Mouse (Mus musculus): ENCODE measurements at regions not wholly inside any gene's neighbourhood (a gene's known extent, or its start where the extent isn't known, plus 50 kb on each side); places are given as distances from the start of the nearest gene placed in this dataset.

GRCm38 (mm10) chr2:131696307-131696706, 134.2 kb upstream of the Adra1d start:
- Histone ChIP-seq H3K4me1 (ENCODE audit: control insufficient read depth, insufficient read depth, low read length) (no peaks in the 10 kb centered on the region), H3K9ac (ENCODE audit: low read depth, low read length, severe bottlenecking) (no peak overlapping the region), H3K9me3 (ENCODE audit: control insufficient read depth, low read length) (no peaks in the 10 kb centered on the region), H3K27me3 (ENCODE audit: control insufficient read depth, insufficient read depth, low read length) (no peaks in the 10 kb centered on the region), H3K27ac (replicated peaks; ENCODE audit: low read depth, low read length) (no peak overlapping the region), H3K4me2 (replicated peaks; ENCODE audit: low read depth, low read length, severe bottlenecking) (no peak overlapping the region), H3K4me3 (replicated peaks; ENCODE audit: low read length) (no peak overlapping the region), H3K36me3 (ENCODE audit: control insufficient read depth, insufficient read depth, low read length) (no peaks in the 10 kb centered on the region)
- DNase-seq (ENCODE audit: low spot score) (no peak), ATAC-seq (ENCODE audit: low FRiP score, low read depth) (no peak)
- TF ChIP-seq POLR2A (IDR thresholded peaks at IDR 0.05; ENCODE audit: borderline replicate concordance, extremely low read depth, insufficient read depth, insufficient read length) = no peak
- WGBS = 77% methylated on average over 3 of the region's 3 CpGs

GRCm38 (mm10) chr2:131689996-131690395, 127.9 kb upstream of the Adra1d start:
- H3K4me3 ChIP-seq (replicated peaks; ENCODE audit: low read length) = no peak overlapping the region
- 68% methylated on average over 6 of the region's 6 CpGs for WGBS
- no peaks in the 10 kb centered on the region for H3K9me3 ChIP-seq (ENCODE audit: control insufficient read depth, low read length)
- H3K27ac ChIP-seq (replicated peaks; ENCODE audit: low read depth, low read length) = no peak overlapping the region
- ATAC-seq (ENCODE audit: low FRiP score, low read depth) (no peak), DNase-seq (ENCODE audit: low spot score) (no peak)
- no peaks in the 10 kb centered on the region for H3K36me3 ChIP-seq (ENCODE audit: control insufficient read depth, insufficient read depth, low read length)
- no peak overlapping the region for H3K4me2 ChIP-seq (replicated peaks; ENCODE audit: low read depth, low read length, severe bottlenecking)
- no peak for TF ChIP-seq POLR2A (IDR thresholded peaks at IDR 0.05; ENCODE audit: borderline replicate concordance, extremely low read depth, insufficient read depth, insufficient read length)
- no peak overlapping the region for H3K9ac ChIP-seq (ENCODE audit: low read depth, low read length, severe bottlenecking)
- no peaks in the 10 kb centered on the region for H3K27me3 ChIP-seq (ENCODE audit: control insufficient read depth, insufficient read depth, low read length)
- no peaks in the 10 kb centered on the region for H3K4me1 ChIP-seq (ENCODE audit: control insufficient read depth, insufficient read depth, low read length)

DNA sequence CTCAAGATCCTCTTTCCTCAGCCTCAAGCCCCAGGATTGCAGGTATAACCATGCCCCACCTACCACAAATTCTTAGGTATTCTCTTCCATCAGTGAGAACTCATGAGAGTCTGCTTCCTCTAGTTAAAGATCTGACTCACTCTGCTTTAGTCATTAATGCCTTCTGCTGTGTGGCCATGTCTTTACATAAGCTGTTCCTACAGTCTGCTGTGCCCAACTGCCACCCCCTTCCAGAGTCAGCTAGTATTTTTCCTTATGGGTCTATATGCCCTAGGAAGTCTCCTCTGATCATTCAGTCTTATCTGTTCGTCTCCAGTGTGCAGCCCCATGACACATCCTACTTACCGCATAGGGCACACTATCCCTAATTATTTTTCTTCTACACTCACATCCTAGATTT, 126.2 kb upstream of the Adra1d start:
- DNase-seq (ENCODE audit: low spot score) (no peak), ATAC-seq (ENCODE audit: low FRiP score, low read depth) (no peak)
- WGBS = 90% methylated on average over 2 of the region's 2 CpGs
- Histone ChIP-seq H3K27ac (replicated peaks; ENCODE audit: low read depth, low read length) (no peak overlapping the region), H3K27me3 (ENCODE audit: control insufficient read depth, insufficient read depth, low read length) (no peaks in the 10 kb centered on the region), H3K4me1 (ENCODE audit: control insufficient read depth, insufficient read depth, low read length) (no peaks in the 10 kb centered on the region), H3K9me3 (ENCODE audit: control insufficient read depth, low read length) (no peaks in the 10 kb centered on the region), H3K36me3 (ENCODE audit: control insufficient read depth, insufficient read depth, low read length) (no peaks in the 10 kb centered on the region), H3K9ac (ENCODE audit: low read depth, low read length, severe bottlenecking) (no peak overlapping the region), H3K4me3 (replicated peaks; ENCODE audit: low read length) (no peak overlapping the region), H3K4me2 (replicated peaks; ENCODE audit: low read depth, low read length, severe bottlenecking) (no peak overlapping the region)
- TF ChIP-seq POLR2A (IDR thresholded peaks at IDR 0.05; ENCODE audit: borderline replicate concordance, extremely low read depth, insufficient read depth, insufficient read length) = no peak

DNA sequence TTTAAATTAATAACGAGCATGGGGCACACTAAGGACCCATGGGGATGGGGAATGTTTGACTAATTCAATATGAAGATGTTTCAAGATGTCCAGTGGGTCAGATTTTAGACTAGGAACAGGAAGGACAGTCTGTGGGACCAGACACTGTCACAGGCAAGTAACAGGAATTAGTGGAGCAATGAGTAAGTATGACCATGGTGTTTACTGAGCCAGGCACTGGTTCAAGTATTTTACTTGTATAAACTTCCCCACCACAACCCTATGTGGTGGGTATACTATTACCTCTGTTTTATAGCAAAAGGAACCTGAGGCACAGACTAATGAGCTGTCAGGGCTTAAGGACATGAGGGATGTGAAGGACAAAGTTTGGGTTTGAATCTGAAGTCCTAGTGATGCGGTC, 125.4 kb upstream of the Adra1d start:
- DNase-seq (ENCODE audit: low spot score) (no peak), ATAC-seq (ENCODE audit: low FRiP score, low read depth) (no peak)
- WGBS = 68% methylated on average over 2 of the region's 2 CpGs
- Histone ChIP-seq H3K4me2 (replicated peaks; ENCODE audit: low read depth, low read length, severe bottlenecking) (no peak overlapping the region), H3K9me3 (ENCODE audit: control insufficient read depth, low read length) (no peaks in the 10 kb centered on the region), H3K4me3 (replicated peaks; ENCODE audit: low read length) (no peak overlapping the region), H3K9ac (ENCODE audit: low read depth, low read length, severe bottlenecking) (no peak overlapping the region), H3K27ac (replicated peaks; ENCODE audit: low read depth, low read length) (no peak overlapping the region), H3K4me1 (ENCODE audit: control insufficient read depth, insufficient read depth, low read length) (no peaks in the 10 kb centered on the region), H3K36me3 (ENCODE audit: control insufficient read depth, insufficient read depth, low read length) (no peaks in the 10 kb centered on the region), H3K27me3 (ENCODE audit: control insufficient read depth, insufficient read depth, low read length) (no peaks in the 10 kb centered on the region)
- TF ChIP-seq POLR2A (IDR thresholded peaks at IDR 0.05; ENCODE audit: borderline replicate concordance, extremely low read depth, insufficient read depth, insufficient read length) = no peak

- Histone ChIP-seq H3K9ac (ENCODE audit: low read depth, low read length, severe bottlenecking) (no peak overlapping the region), H3K4me1 (ENCODE audit: control insufficient read depth, insufficient read depth, low read length) (no peaks in the 10 kb centered on the region), H3K4me3 (replicated peaks; ENCODE audit: low read length) (no peak overlapping the region), H3K27ac (replicated peaks; ENCODE audit: low read depth, low read length) (no peak overlapping the region), H3K4me2 (replicated peaks; ENCODE audit: low read depth, low read length, severe bottlenecking) (no peak overlapping the region), H3K27me3 (ENCODE audit: control insufficient read depth, insufficient read depth, low read length) (no peaks in the 10 kb centered on the region), H3K36me3 (ENCODE audit: control insufficient read depth, insufficient read depth, low read length) (no peaks in the 10 kb centered on the region), H3K9me3 (ENCODE audit: control insufficient read depth, low read length) (no peaks in the 10 kb centered on the region)
- no peak for TF ChIP-seq POLR2A (IDR thresholded peaks at IDR 0.05; ENCODE audit: borderline replicate concordance, extremely low read depth, insufficient read depth, insufficient read length)
- WGBS = 72% methylated on average over 2 of the region's 2 CpGs
- DNase-seq (ENCODE audit: low spot score) (peak; percentile 52), ATAC-seq (ENCODE audit: low FRiP score, low read depth) (no peak)
These were observed 124.7 kb upstream of the Adra1d start for GRCm38 (mm10) chr2:131686748-131687147.

GRCm38 (mm10) chr2:131685326-131685725, 123.2 kb upstream of the Adra1d start:
- no peak for ATAC-seq (ENCODE audit: low FRiP score, low read depth)
- WGBS = 77% methylated on average over 3 of the region's 3 CpGs

More at GRCm38 (mm10) chr2:131685326-131685725, 123.2 kb upstream of the Adra1d start:
- no peak for TF ChIP-seq POLR2A (IDR thresholded peaks at IDR 0.05; ENCODE audit: borderline replicate concordance, extremely low read depth, insufficient read depth, insufficient read length)
- H3K27me3 ChIP-seq (ENCODE audit: control insufficient read depth, insufficient read depth, low read length) = no peaks in the 10 kb centered on the region
- H3K9ac ChIP-seq (ENCODE audit: low read depth, low read length, severe bottlenecking) = no peak overlapping the region
- no peak overlapping the region for H3K4me3 ChIP-seq (replicated peaks; ENCODE audit: low read length)
- no peaks in the 10 kb centered on the region for H3K9me3 ChIP-seq (ENCODE audit: control insufficient read depth, low read length)
- no peaks in the 10 kb centered on the region for H3K4me1 ChIP-seq (ENCODE audit: control insufficient read depth, insufficient read depth, low read length)
- no peak overlapping the region for H3K27ac ChIP-seq (replicated peaks; ENCODE audit: low read depth, low read length)
- DNase-seq (ENCODE audit: low spot score) = no peak
- no peak overlapping the region for H3K4me2 ChIP-seq (replicated peaks; ENCODE audit: low read depth, low read length, severe bottlenecking)
- H3K36me3 ChIP-seq (ENCODE audit: control insufficient read depth, insufficient read depth, low read length) = no peaks in the 10 kb centered on the region
